Mouse (Mus musculus) kidney, postnatal 10 days (tissue): ENCODE data around the gene Timm8b.
A peak's percentile ranks its signal among the peaks of the same experiment; 100 is the strongest.
"Not testable (repeated sequence)": the region's sequence is repeated elsewhere in the genome, so short reads cannot be mapped to it uniquely, and the experiment has no call there.

Experiments used
- DNase-seq: peaks from one replicate; pipeline ENCODE4 v3.0.0; 2021; ENCODE audit warnings: mixed read lengths

The Timm8b gene

DNA sequence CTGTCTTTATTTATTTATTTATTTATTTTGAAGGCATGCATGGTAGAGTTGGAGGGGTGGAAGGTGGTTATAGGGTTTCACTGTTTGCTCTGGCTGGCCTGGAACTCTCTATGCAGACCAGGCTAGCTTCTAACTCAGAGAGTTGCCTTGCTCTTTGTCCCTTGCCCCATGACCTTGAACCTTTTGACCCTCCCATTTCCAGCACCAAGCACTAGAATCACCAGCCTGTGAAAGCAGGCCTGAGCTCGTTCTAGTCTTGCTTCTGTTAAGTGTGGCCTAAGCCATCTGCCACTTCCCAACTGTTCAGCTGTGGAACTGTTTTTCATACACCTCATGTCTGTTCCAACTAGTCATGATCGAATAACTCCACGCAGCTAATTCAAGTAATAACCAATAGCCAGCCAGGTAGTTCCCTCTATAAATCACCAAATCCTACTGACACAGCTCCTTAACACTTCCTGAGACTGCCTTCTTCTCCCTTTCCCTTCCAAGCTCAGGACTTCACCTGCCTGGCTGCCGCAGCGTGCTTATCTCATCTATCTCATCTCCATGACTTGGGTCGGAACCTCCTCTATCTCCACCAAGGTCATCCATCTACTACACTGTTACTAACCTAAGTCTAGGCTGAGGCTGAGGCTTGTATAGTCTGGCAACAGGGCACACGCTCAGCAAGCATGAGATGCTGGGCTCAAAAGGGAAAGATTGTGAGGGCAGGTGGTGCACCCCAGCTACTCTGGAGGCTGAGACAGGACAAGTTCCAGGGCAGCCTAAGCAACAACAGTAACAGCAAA lies 1.5 kb upstream of the Timm8b start:
- no peak for DNase-seq

DNA sequence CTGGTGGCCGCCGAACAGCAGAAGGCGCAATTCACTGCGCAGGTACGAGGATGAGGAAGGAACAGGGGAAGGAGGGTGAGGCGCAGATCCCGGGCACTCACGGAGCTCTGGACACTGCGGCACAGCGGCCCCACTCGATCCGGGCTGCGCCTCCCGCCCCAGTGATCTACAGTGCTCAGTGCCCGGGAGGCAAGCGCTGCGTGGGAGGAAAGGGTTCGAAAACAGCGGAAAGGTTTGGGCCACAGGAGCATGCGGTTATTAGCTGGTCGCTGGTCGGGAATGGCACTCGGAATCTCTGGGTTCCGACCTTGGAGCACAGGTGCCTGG lies 251 bp downstream of the Timm8b start:
- no peak for DNase-seq

DNA sequence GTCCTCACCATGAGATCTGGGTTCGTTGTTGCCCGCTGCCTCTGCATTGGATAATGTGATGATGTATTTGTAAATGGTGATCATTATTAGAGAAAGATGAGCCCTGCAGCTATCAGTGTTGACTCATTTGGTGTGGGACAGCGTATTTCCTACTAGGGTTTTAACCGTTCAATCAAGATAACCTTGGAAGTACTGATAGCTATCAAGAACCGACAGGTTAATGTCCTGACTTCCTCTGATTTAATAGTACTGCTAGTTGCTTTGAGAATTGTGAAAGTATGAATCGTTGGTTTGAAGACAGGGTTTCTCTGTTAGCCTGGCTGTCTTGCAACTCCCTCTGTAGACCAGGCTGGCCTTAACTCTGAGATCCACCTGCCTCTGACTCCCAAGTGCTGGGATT lies 628 bp downstream of the Timm8b start:
- DNase-seq = no peak

DNA sequence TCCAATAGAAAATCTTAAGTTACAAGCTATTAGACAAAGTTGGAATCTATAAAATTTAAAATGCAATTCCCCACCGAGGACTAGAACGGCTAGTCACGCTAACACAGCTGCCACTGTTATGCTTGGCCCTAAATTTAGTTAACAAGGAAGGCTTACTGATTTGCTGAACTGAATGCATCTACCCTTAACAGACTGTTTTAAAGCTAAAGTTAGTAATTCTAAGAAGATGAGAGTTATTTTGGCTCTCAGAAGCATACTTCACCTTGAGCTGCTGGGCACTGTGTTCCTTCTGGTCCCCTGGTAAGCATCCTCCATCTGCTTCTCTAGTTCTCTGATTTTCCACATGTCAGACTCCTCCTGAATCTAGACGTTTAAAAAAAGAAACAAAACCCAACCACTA lies 8.4 kb downstream of the Timm8b start:
- DNase-seq = no peak

DNA sequence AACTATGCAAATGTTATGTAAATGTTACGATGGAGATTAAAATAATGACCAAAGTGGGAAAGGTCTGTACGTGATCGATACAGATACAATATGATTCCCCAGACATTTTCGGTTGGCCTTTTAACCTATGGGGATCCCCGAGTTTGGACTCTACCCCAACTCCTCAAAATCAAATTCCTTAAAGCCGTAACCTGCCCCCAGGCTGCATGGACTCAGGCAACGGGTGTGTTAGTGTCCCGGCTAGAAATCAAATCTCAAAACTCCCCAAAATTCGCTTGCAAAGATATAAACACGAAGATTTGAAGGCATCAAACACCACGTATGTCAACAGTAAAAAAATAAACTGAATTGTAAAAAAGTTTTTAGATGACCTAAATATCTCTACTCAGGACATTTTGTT lies 12.5 kb downstream of the Timm8b start:
- DNase-seq = no peak

DNA sequence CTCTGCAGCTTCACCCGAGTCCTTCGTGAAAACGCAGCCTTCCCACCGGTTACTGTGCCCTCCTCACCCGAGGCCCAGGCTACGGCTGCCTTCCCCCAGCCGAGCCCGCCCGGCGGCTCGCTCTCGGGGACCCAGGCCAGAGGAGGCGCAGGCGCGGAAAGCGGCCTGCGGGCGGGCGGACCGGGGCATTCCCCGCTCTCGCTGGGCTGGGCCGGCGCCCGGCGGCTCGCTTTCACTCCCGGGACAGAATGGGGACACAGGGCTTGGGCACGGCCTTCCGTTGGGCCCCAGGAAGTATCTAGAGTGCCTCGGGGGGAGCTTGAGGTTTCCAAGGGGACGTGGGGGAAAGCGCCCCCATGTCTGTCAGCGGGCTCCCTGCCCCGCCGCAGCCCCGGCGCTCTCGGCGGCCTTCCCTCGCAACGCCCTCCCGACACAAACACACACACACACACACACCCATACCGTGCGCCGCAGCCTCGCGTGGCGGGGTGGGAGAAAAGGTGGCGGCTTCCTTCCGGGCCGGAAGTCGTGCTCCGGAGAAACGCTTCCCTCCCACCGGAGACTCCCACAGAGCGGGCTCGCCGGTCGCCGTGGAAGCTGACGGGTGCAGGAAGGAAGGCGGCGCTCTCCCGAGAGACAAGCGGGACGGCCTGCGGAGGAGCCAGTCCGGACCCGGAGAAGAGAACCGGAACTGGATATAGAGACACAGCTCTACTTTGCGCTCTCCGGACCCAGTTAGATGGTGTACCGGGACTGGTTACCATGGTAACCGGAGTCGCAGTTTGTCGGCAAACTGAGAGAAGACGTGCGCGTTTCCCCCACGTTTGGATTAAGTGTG lies 13.3 kb downstream of the Timm8b start, which contains the start of the genes Pih1d2 and Nkapd1:
TSS of gene Pih1d2 (plus strand) at position 556 of the 838 bp plus-strand sequence.
TSS of gene Nkapd1 (minus strand) at position 699 of the 838 bp plus-strand sequence.
- DNase-seq = peak; percentile 92

DNA sequence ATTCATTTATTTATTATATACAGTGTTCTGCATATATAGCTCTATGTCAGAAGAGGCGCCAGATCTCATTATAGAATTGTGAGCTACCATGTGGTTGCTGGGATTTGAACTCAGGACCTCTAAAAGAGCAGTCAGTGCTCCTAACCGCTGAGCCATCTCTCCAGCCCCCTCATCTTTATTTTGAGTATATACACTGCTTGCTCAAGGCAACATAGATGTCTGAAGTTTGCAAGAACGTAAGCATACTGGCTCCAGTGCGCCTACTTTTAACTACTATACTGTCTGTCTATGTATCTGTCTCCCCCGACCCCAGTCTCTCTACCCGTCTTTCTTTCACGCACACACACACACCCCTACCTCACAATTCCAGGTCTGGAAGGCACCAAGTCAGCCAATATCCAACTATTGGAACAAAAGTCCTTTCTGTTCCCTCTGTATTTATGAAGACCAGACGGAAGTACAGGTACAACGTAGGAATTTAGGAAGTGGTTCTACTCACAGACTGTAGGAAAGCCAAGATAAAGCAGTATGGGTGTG lies 14.2 kb downstream of the Timm8b start:
- DNase-seq = no peak

DNA sequence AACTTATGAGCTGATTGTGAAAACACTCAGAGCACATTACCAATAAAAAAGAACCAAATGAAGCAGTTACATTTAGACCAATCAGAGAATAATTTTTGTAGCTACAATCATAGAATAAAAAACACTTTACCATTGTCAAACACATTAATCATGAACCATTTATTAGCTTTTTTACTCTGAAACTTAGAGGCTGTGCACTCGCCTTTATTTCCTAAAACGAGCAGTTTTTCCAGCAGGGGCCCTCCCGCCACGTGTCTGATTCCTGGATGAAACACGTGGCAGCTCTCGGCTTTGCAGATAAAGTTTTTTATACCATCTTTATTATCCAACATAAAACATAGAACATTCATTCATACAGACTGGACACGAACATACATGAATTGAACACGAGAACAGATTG lies 27.2 kb downstream of the Timm8b start:
- not testable (repeated sequence) for DNase-seq

DNA sequence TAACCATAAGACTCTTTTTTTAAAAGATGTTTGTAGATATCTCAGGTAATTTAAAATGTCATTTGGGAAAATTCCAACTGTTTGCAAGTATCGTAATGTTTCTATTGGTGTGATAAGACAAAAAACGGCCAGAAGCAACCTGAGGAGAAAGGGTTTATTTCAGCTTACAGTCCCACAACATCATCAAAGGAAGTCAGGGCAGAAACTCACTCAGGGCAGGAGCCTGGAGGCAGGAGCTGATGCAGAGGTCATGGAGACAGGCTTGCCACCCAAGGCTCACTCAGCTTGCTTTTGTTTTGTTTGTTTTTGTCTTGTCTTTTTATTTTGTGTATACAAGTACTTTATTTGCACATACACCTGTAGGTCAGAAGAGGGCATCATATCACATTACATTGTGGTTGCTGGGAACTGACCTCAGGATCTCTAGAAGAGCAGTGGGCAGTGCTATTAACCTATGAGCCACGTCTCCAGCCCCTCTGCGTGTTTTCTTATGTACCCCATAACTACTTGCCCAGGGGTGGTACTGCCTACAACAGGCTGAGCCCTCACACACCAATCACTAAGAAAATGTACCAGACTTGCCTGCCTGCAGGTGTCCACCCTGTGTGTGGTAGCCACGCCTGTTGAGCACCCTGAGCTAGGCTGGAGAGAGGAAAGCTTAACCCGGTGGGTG lies 28.4 kb downstream of the Timm8b start:
- no peak for DNase-seq

DNA sequence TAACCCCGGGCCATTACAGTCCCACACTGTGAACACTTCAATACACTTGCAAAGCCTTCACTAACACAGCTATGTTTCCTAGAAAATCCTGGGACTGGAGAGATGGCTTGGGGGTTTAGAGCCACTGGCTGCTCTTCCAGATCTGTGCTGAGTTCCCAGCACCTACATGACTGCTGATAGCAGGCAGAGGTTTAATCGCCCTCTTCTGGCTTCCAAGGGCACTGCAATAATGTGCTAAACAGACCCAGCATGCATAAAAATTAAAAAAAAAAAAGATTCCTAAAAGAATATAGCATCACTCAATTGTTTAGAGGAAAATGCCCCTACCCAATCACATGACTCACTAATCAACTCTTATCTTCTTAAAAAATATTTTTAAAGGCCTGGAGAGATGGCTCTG lies 29.3 kb downstream of the Timm8b start:
- DNase-seq = no peak

DNA sequence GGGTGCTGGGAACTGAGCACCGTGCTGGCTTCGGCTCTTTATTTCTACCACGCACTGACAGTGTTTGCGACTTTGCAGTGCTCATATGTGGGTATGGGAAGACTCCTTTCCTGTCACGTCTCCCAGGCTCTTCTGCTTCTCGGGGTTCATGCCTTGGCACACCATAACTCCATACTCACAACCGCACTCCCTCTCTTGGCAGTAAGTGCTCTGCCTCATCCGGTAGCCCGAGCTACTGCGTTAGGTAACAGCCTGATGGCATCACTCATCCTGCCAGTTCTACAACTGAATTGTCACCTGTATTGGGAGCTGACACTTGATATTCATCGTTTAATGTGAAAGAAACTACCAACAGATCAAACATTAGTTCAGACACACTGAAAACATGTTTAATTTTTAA lies 30.6 kb downstream of the Timm8b start:
- DNase-seq = no peak

DNA sequence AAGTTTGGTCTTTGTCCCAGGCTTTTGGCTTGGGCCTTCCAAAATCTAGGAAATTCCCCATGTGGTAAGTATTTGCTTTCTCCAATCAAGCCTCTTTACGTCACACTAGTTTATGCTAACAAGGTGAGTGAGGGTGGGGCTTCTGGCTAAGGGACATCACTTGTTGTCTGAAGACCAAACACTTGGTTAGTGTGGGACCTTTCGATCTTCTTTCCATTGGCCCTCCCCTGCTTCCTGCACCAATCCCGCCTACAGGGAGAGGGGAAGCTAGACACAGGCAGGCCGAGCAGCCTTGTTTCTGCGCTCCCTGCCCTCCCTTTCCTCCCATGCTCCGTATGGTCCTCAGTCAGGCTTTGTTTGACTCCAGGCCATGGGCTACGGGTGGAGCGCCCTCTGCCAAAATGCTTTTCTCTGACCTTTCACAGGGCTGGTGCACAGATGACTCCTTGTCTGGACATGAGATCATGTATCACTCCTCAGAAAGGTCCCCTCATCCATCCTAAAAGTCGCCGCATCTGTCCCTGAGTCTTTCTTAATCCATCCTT lies 43.2 kb downstream of the Timm8b start:
- DNase-seq = no peak

DNA sequence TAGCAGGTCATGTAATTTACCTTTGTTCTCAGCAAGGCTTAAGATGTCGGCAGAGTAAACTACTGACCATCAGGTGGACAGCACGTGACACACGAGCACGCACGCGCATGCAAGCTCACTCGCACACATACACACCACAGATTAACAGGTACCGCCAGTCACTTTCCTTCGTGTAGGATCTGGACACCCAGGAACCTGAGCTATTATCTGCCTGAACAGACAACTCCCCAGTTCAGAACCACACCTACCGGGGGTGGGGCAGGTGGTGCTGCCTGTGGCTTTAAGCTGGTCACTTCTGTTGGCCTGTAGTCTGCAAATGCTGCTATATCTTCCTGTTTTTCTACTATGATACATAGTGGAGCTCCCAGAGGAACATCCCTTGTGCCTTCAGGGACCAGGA lies 46.8 kb downstream of the Timm8b start:
- DNase-seq = no peak
